Mouse (Mus musculus) right cerebral cortex, postnatal 10 days (tissue): ENCODE measurements around the gene Gm11007.
"Not testable (repeated sequence)": the region's sequence is repeated elsewhere in the genome, so short reads cannot be mapped to it uniquely, and the experiment has no call there.

Experiments
- DNase-seq, 2 experiments: peaks; one replicate each; pipeline ENCODE4 v3.0.0; 2021; ENCODE audit warnings: low spot score in 2 of 2

Gene Gm11007

DNA sequence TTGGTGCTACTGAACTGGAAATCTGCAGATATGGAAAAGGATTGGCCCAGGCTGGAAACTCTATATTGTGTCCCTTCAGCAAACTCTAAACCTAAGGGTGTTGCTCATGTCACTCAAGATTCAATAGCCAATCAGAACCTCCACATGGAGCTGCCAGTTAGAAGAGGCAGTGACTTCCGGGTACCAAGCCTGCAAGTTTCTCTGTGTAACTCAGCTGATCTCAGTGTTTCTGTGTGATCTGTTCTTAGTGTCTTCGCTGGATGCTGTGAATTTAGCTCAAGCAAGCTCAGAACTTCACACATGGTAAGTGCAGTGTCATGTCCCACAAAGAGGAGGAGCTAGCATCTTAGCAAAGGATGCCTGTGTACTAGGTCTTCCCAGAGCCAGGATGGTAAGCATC lies at the start of gene Gm11007:
Gene Gm11007, plus strand, starts transcription at position 301 of the 400 bp plus-strand sequence.
- DNase-seq: not testable (repeated sequence)
